Mouse (Mus musculus) forebrain, embryonic 11.5 days (tissue): ENCODE results near the gene Gm11027. TPM values are rescaled to one million over a fixed set of nuclear protein-coding genes. Genes with fewer than 3 reads are reported as not detected.
"Not testable (repeated sequence)": the region's sequence is repeated elsewhere in the genome, so short reads cannot be mapped to it uniquely, and the experiment has no call there.

ENCODE experiments used
- ATAC-seq: fragments of 200-750 bp; cut with Nextera tagmentation; replicated peaks from 2 replicates; pipeline ENCODE4 v1.8.0; 2017; ENCODE audit warnings: moderate TSS enrichment; ENCODE audit not compliant: low FRiP score
- DNase-seq: peaks from one replicate; pipeline ENCODE4 v3.0.0-alpha.2; 2017; ENCODE audit warnings: low spot score
- H3K27ac ChIP-seq: fragments of 300-500 bp; sonication (generic); 2 replicates; pipeline ENCODE4 v1.5.1; 2014; ENCODE audit warnings: low read depth, low read length
- H3K27me3 ChIP-seq: fragments of 300-500 bp; sonication (generic); 2 replicates; pipeline ENCODE4 v1.6.1; 2014; ENCODE audit warnings: mild to moderate bottlenecking, low read length, mixed read lengths; ENCODE audit not compliant: control insufficient read depth, insufficient read depth
- H3K36me3 ChIP-seq: fragments of 300-500 bp; sonication (generic); 2 replicates; pipeline ENCODE4 v1.6.1; 2014; ENCODE audit warnings: mild to moderate bottlenecking, low read length, moderate library complexity, mixed read lengths; ENCODE audit not compliant: control insufficient read depth, insufficient read depth
- H3K4me1 ChIP-seq: fragments of 300-500 bp; sonication (generic); replicated peaks from 2 replicates; pipeline ENCODE4 v1.6.1; 2014; ENCODE audit warnings: low read length, mixed read lengths; ENCODE audit not compliant: control insufficient read depth, insufficient read depth
- H3K4me2 ChIP-seq: fragments of 300-500 bp; sonication (generic); 2 replicates; pipeline ENCODE4 v1.6.1; 2014; ENCODE audit warnings: low read depth, mild to moderate bottlenecking, low read length, moderate library complexity, mixed read lengths; ENCODE audit not compliant: severe bottlenecking
- H3K4me3 ChIP-seq: fragments of 300-500 bp; sonication (generic); 2 replicates; pipeline ENCODE4 v1.5.1; 2014; ENCODE audit warnings: low read depth, low read length
- H3K9ac ChIP-seq: fragments of 300-500 bp; sonication (generic); 2 replicates; pipeline ENCODE4 v1.6.1; 2014; ENCODE audit warnings: low read length
- H3K9me3 ChIP-seq: fragments of 300-500 bp; sonication (generic); 2 replicates; pipeline ENCODE4 v1.6.1; 2016; ENCODE audit warnings: low read length, mixed read lengths; ENCODE audit not compliant: control insufficient read depth
- WGBS: fragments of 180-500 bp; shearing (Covaris S2); extraction: QIAGEN DNeasy Blood & Tissue Kit; methylation state at CpG from one replicate; pipeline ENCODE4 v1.1.7; 2014; 5-methylcytosine and 5-hydroxymethylcytosine counted together
- polyA plus RNA-seq: library from polyadenylated mRNA; unstranded; fragments of >200 nt; fragmentation: Nextera tagmentation; extraction: Ambion mirVana; gene quantifications from 2 replicates; pipeline ENCODE4 v1.2.1, GENCODE M21; 2014

Gm11027 gene
- polyA plus RNA-seq, result not detected in 2 replicates

DNA sequence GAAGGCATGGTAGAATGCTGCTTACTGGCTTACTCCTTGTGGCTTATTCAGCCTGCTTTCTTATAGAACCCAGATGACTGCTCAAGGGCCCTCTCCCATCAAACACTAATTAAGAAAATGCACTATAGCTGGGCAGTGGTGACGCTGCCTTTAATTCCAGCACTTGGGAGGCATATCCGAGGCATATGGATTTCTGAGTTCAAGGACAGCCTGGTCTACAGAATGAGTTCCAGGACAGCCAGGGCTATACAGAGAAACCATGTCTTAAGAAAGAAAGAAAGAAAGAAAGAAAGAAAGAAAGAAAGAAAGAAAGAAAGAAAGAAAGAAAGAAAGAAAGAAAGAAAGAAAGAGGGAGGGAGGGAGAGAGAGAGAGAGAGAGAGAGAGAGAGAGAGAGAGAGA is at the start of gene Gm11027:
Gene Gm11027, plus strand, starts transcription at position 301 of the 400 bp plus-strand sequence.
- not testable (repeated sequence) for H3K4me1 ChIP-seq, H3K9ac ChIP-seq, H3K36me3 ChIP-seq, H3K27ac ChIP-seq, H3K9me3 ChIP-seq, ATAC-seq, H3K4me3 ChIP-seq, H3K4me2 ChIP-seq, DNase-seq, H3K27me3 ChIP-seq
- WGBS, result 77% methylated on average over 2 of the region's 2 CpGs

GRCm38 (mm10) chr12:116226289-116227057 is 48.7 kb upstream of the Gm11027 start:
- Histone ChIP-seq H3K4me1 (no peaks in the 10 kb centered on the region), H3K27me3 (no peaks in the 10 kb centered on the region), H3K4me3 (no peak overlapping the region), H3K4me2 (no peak overlapping the region), H3K9ac (no peak overlapping the region), H3K9me3 (no peaks in the 10 kb centered on the region), H3K27ac (no peak overlapping the region), H3K36me3 (no peaks in the 10 kb centered on the region)
- DNase-seq (no peak), ATAC-seq (no peak)
- WGBS, result 90% methylated on average over 10 of the region's 10 CpGs

- no peak overlapping the region for H3K9ac ChIP-seq
- H3K4me1 ChIP-seq, result no peaks in the 10 kb centered on the region
- no peaks in the 10 kb centered on the region for H3K9me3 ChIP-seq
- H3K27me3 ChIP-seq, result no peaks in the 10 kb centered on the region
- no peak overlapping the region for H3K4me3 ChIP-seq
- no peak overlapping the region for H3K4me2 ChIP-seq
- no peak for ATAC-seq
- WGBS, result 89% methylated on average over 3 of the region's 3 CpGs
- no peak for DNase-seq
- H3K27ac ChIP-seq, result no peak overlapping the region
- no peaks in the 10 kb centered on the region for H3K36me3 ChIP-seq
These were observed 45.7 kb upstream of the Gm11027 start for GRCm38 (mm10) chr12:116229451-116229850.

DNA sequence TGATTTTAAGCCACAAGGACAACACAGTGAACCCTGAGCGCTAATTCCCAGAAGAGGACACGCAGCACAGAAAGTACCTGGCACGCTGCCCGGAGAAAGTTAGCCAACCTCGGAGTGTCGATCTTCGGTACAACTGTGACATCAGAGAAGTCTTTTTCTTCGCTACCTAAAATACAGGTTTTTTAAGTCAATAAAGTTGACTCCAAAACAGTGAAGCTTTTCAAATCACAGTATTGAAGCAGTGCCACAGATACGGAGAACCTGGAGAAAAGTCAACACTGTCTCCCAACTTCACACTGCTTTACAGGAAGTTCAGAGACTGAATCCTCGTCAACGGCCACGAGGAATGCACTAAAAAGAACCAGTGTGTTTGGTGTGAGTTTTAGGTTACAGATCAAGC is 43.6 kb upstream of the Gm11027 start:
- Histone ChIP-seq H3K27me3 (no peaks in the 10 kb centered on the region), H3K27ac (no peak overlapping the region), H3K4me2 (no peak overlapping the region), H3K9ac (no peak overlapping the region), H3K4me3 (no peak overlapping the region), H3K36me3 (no peaks in the 10 kb centered on the region), H3K4me1 (no peaks in the 10 kb centered on the region), H3K9me3 (no peaks in the 10 kb centered on the region)
- no peak for ATAC-seq
- no peak for DNase-seq
- WGBS, result 88% methylated on average over 12 of the region's 12 CpGs

GRCm38 (mm10) chr12:116232061-116232460 is 43.1 kb upstream of the Gm11027 start:
- DNase-seq (no peak), ATAC-seq (no peak)
- H3K4me3 ChIP-seq, result no peak overlapping the region
- H3K27me3 ChIP-seq, result no peaks in the 10 kb centered on the region
- WGBS, result 85% methylated on average over 1 of the region's 1 CpGs
- no peaks in the 10 kb centered on the region for H3K4me1 ChIP-seq
- no peaks in the 10 kb centered on the region for H3K36me3 ChIP-seq
- H3K4me2 ChIP-seq, result no peak overlapping the region
- no peaks in the 10 kb centered on the region for H3K9me3 ChIP-seq
- H3K9ac ChIP-seq, result no peak overlapping the region
- no peak overlapping the region for H3K27ac ChIP-seq

- WGBS, result 84% methylated on average over 4 of the region's 4 CpGs
- no peak for DNase-seq
- Histone ChIP-seq H3K4me2 (no peak overlapping the region), H3K9ac (no peak overlapping the region), H3K4me1 (no peaks in the 10 kb centered on the region), H3K27ac (no peak overlapping the region), H3K27me3 (no peaks in the 10 kb centered on the region), H3K36me3 (no peaks in the 10 kb centered on the region), H3K9me3 (no peaks in the 10 kb centered on the region), H3K4me3 (no peak overlapping the region)
- ATAC-seq, result no peak
These were observed 39.8 kb upstream of the Gm11027 start for GRCm38 (mm10) chr12:116235356-116235755.

DNA sequence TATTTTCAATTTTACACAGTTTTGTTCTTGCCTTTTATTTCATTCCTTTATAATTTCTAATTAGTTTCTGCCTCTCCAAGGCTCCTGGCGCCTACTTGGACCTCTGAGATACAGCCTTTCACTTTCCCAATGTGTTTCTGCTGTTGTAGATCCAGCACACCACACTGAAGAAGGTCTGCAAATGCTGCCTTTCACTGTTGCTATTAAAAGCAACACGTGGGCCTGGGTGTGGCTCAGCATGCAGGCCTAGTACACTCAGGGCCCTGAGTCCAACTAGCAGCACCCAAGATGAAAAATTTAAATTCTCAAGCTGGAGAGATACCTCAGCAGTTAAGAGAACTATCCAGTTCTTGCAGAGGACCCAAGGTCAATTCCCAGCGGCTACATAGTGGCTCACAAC is 38.5 kb upstream of the Gm11027 start:
- Histone ChIP-seq H3K36me3 (no peaks in the 10 kb centered on the region), H3K9ac (no peak overlapping the region), H3K27ac (no peak overlapping the region), H3K27me3 (no peaks in the 10 kb centered on the region), H3K4me1 (no peaks in the 10 kb centered on the region), H3K4me3 (no peak overlapping the region), H3K9me3 (no peaks in the 10 kb centered on the region), H3K4me2 (no peak overlapping the region)
- DNase-seq, result no peak
- no peak for ATAC-seq
- 88% methylated on average over 3 of the region's 3 CpGs for WGBS

GRCm38 (mm10) chr12:116238370-116238769 is 36.8 kb upstream of the Gm11027 start:
- Histone ChIP-seq H3K36me3 (no peaks in the 10 kb centered on the region), H3K4me2 (no peak overlapping the region), H3K9me3 (no peaks in the 10 kb centered on the region), H3K4me1 (no peaks in the 10 kb centered on the region), H3K4me3 (no peak overlapping the region), H3K27me3 (no peaks in the 10 kb centered on the region), H3K27ac (no peak overlapping the region), H3K9ac (no peak overlapping the region)
- DNase-seq (no peak), ATAC-seq (no peak)

DNA sequence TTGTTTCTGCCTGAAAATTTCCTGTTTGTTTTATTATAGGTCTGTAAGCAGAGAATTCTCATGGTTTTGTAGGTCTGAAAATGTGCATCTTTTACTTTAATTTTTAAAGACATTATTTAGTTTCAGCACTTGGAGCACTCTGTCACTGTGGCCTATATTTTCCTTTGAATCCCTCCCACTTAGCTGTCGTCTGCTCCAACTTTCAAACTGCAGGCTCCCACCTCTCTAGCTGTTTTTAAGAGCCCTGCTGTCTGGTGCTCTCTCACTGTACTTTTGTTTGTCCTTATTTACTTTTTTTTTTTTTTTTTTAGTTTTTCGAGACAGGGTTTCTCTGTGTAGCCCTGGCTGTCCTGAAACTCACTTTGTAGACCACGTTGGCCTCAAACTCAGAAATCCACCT is 36.4 kb upstream of the Gm11027 start:
- Histone ChIP-seq H3K4me1 (no peaks in the 10 kb centered on the region), H3K36me3 (no peaks in the 10 kb centered on the region), H3K9me3 (no peaks in the 10 kb centered on the region), H3K4me3 (no peak overlapping the region), H3K4me2 (no peak overlapping the region), H3K27me3 (no peaks in the 10 kb centered on the region), H3K27ac (no peak overlapping the region), H3K9ac (no peak overlapping the region)
- 78% methylated on average over 3 of the region's 3 CpGs for WGBS
- DNase-seq, result no peak
- no peak for ATAC-seq
